Mouse (Mus musculus) midbrain, embryonic 14.5 days (tissue): ENCODE measurements at regions not wholly inside any gene's neighbourhood (a gene's known extent, or its start where the extent isn't known, plus 50 kb on each side); places are given as distances from the start of the nearest gene placed in this dataset.

Experiments used
- ATAC-seq: fragments of 200-750 bp; cut with Nextera tagmentation; 2 replicates; pipeline ENCODE4 v1.8.0; 2017; ENCODE audit warnings: moderate number of reproducible peaks, moderate library complexity; ENCODE audit not compliant: low FRiP score, low TSS enrichment
- DNase-seq: peaks from one replicate; pipeline ENCODE4 v3.0.0-alpha.2; 2015
- H3K27ac ChIP-seq: fragments of 300-500 bp; sonication (generic); replicated peaks from 2 replicates; pipeline ENCODE4 v1.5.1; 2014; ENCODE audit warnings: mild to moderate bottlenecking, low read depth, low read length, moderate library complexity
- H3K27me3 ChIP-seq: fragments of 300-500 bp; sonication (generic); 2 replicates; pipeline ENCODE4 v1.6.1; 2014; ENCODE audit warnings: low read length, control low read depth, mixed read lengths; ENCODE audit not compliant: control insufficient read depth, insufficient read depth
- H3K36me3 ChIP-seq: fragments of 300-500 bp; sonication (generic); 2 replicates; pipeline ENCODE4 v1.6.1; 2014; ENCODE audit warnings: low read length, control low read depth; ENCODE audit not compliant: control insufficient read depth, insufficient read depth
- H3K4me1 ChIP-seq: fragments of 300-500 bp; sonication (generic); 2 replicates; pipeline ENCODE4 v1.6.1; 2014; ENCODE audit warnings: mild to moderate bottlenecking, antibody characterized with exemption, low read length, control low read depth; ENCODE audit not compliant: control insufficient read depth, insufficient read depth
- H3K4me2 ChIP-seq: fragments of 300-500 bp; sonication (generic); 2 replicates; pipeline ENCODE4 v1.6.1; 2014; ENCODE audit warnings: mild to moderate bottlenecking, low read length, moderate library complexity
- H3K4me3 ChIP-seq: fragments of 300-500 bp; sonication (generic); replicated peaks from 2 replicates; pipeline ENCODE4 v1.5.1; 2014; ENCODE audit warnings: low read depth, low read length
- H3K9ac ChIP-seq: fragments of 300-500 bp; sonication (generic); replicated peaks from 2 replicates; pipeline ENCODE4 v1.6.1; 2014; ENCODE audit warnings: mild to moderate bottlenecking, low read length, moderate library complexity
- H3K9me3 ChIP-seq: fragments of 300-500 bp; sonication (generic); 2 replicates; pipeline ENCODE4 v1.6.1; 2016; ENCODE audit warnings: low read length, control low read depth, mixed read lengths; ENCODE audit not compliant: control insufficient read depth
- WGBS: fragments of 180-500 bp; shearing (Covaris S2); extraction: QIAGEN DNeasy Blood & Tissue Kit; methylation state at CpG from one replicate; pipeline ENCODE4 v1.1.7; 2014; 5-methylcytosine and 5-hydroxymethylcytosine counted together

DNA sequence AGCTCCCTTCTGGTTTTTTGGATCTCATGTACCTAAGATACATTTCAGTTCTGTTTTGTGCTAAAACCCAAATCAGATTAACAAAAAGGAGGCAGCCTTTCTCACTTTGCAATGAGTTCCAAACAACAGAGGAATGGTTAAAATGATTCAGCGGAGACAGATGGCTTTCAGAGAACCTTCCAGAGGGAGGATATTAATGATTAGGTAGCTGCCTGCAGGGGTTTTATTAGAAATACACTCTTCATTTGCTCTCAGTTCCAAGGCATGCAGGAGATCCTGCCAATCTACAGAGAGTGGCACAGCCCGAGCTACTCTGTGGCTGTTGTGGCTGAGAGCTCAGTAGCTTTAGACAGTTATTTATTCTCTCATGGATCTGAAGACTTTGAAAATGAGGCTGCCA lies 162.4 kb downstream of the Rsl24d1 start:
- Histone ChIP-seq H3K36me3 (no peaks in the 10 kb centered on the region), H3K4me1 (no peaks in the 10 kb centered on the region), H3K9ac (no peak overlapping the region), H3K27me3 (no peaks in the 10 kb centered on the region), H3K9me3 (no peaks in the 10 kb centered on the region), H3K4me2 (no peak overlapping the region), H3K27ac (no peak overlapping the region), H3K4me3 (no peak overlapping the region)
- WGBS, result 67% methylated on average over 2 of the region's 2 CpGs
- DNase-seq, result no peak
- no peak for ATAC-seq

- no peak overlapping the region for H3K4me3 ChIP-seq
- ATAC-seq, result no peak
- DNase-seq, result no peak
- no peaks in the 10 kb centered on the region for H3K9me3 ChIP-seq
- H3K4me1 ChIP-seq, result no peaks in the 10 kb centered on the region
- H3K36me3 ChIP-seq, result no peaks in the 10 kb centered on the region
- H3K4me2 ChIP-seq, result no peak overlapping the region
- no peak overlapping the region for H3K27ac ChIP-seq
- no peak overlapping the region for H3K9ac ChIP-seq
- WGBS, result 87% methylated on average over 6 of the region's 6 CpGs
- H3K27me3 ChIP-seq, result no peaks in the 10 kb centered on the region
Observed at GRCm38 (mm10) chr9:73295287-73295686, 182.1 kb downstream of the Rsl24d1 start.

- H3K4me1 ChIP-seq, result no peaks in the 10 kb centered on the region
- DNase-seq, result no peak
- no peak overlapping the region for H3K4me3 ChIP-seq
- 91% methylated on average over 5 of the region's 5 CpGs for WGBS
- no peak overlapping the region for H3K9ac ChIP-seq
- no peaks in the 10 kb centered on the region for H3K36me3 ChIP-seq
- H3K4me2 ChIP-seq, result no peak overlapping the region
- no peak for ATAC-seq
- no peak overlapping the region for H3K27ac ChIP-seq
- H3K9me3 ChIP-seq, result no peaks in the 10 kb centered on the region
- no peaks in the 10 kb centered on the region for H3K27me3 ChIP-seq
Observed at GRCm38 (mm10) chr9:73302156-73302918, 189.1 kb downstream of the Rsl24d1 start.

DNA sequence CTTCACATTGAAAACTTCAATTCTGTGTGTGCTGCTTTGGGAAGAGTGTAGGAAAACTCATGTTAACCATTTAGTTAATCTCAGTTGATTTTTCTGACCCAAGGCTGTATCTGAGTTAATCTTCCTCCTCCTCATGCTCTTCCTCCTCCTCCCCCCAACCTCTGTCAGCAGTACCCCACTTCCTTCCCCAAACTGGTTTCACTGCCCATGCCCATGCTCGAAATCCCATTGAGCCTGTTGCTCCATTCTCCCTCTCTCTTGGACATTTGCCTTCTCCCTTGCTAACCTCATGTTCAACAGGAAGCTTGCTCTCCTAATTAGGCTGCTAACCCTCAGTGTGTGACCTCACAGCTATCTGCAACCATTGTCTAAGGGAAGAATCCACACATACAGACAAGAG lies 203.8 kb downstream of the Rsl24d1 start:
- H3K4me1 ChIP-seq, result no peaks in the 10 kb centered on the region
- no peaks in the 10 kb centered on the region for H3K36me3 ChIP-seq
- WGBS, result 63% methylated on average over 1 of the region's 1 CpGs
- no peaks in the 10 kb centered on the region for H3K27me3 ChIP-seq
- no peak for ATAC-seq
- DNase-seq, result no peak
- no peak overlapping the region for H3K4me2 ChIP-seq
- H3K9ac ChIP-seq, result no peak overlapping the region
- H3K27ac ChIP-seq, result no peak overlapping the region
- no peak overlapping the region for H3K4me3 ChIP-seq
- H3K9me3 ChIP-seq, result no peaks in the 10 kb centered on the region

DNA sequence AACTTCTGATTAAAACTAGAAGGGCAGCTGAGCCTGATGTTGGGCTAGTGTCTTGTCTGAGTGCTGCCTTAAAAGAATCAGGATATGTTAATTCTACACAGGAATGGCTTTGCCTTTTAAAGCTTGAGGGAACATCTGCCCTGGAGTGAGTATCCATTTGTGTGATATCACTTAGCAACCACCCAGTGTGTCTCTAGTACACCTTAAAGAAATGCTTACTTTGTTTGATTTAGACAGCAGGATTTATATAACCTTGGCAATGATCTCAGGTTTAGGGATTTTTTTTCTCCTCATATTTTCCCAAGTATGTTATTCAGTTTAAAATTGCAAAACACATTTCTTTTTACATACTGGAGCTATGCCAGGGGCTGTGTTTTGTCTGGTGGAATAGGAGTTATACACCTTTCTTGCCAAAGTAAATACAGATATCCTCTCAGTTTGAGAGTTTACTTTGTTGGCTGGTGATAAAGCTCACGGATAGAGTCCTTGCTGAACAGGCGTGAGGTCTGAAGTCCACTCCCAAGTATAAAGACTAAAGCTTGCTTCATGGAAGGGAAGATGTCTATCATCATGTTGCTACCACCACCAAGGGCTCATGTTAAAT lies 206.6 kb downstream of the Rsl24d1 start:
- 89% methylated on average over 2 of the region's 2 CpGs for WGBS
- H3K4me3 ChIP-seq, result no peak overlapping the region
- H3K27ac ChIP-seq, result no peak overlapping the region
- no peak for ATAC-seq
- no peaks in the 10 kb centered on the region for H3K4me1 ChIP-seq
- no peak overlapping the region for H3K4me2 ChIP-seq
- no peaks in the 10 kb centered on the region for H3K27me3 ChIP-seq
- no peak overlapping the region for H3K9ac ChIP-seq
- no peaks in the 10 kb centered on the region for H3K36me3 ChIP-seq
- H3K9me3 ChIP-seq, result no peaks in the 10 kb centered on the region
- no peak for DNase-seq

GRCm38 (mm10) chr9:73331066-73331465 lies 217.8 kb downstream of the Rsl24d1 start:
- Histone ChIP-seq H3K4me2 (no peak overlapping the region), H3K9me3 (no peaks in the 10 kb centered on the region), H3K36me3 (no peaks in the 10 kb centered on the region), H3K9ac (no peak overlapping the region), H3K4me1 (no peaks in the 10 kb centered on the region), H3K27ac (no peak overlapping the region), H3K4me3 (no peak overlapping the region), H3K27me3 (no peaks in the 10 kb centered on the region)
- DNase-seq (no peak), ATAC-seq (no peak)

GRCm38 (mm10) chr9:73336039-73336438 lies 222.8 kb downstream of the Rsl24d1 start:
- Histone ChIP-seq H3K9ac (no peak overlapping the region), H3K27me3 (no peaks in the 10 kb centered on the region), H3K36me3 (no peaks in the 10 kb centered on the region), H3K27ac (no peak overlapping the region), H3K4me3 (no peak overlapping the region), H3K4me1 (no peaks in the 10 kb centered on the region), H3K9me3 (no peaks in the 10 kb centered on the region), H3K4me2 (no peak overlapping the region)
- WGBS, result 91% methylated on average over 5 of the region's 5 CpGs
- DNase-seq, result no peak
- no peak for ATAC-seq

- WGBS, result 81% methylated on average over 2 of the region's 2 CpGs
Observed at GRCm38 (mm10) chr9:73337045-73337740, 224.0 kb downstream of the Rsl24d1 start.

GRCm38 (mm10) chr9:73355876-73356275 lies 242.7 kb downstream of the Rsl24d1 start:
- 77% methylated on average over 5 of the region's 5 CpGs for WGBS
- Histone ChIP-seq H3K4me3 (no peak overlapping the region), H3K36me3 (no peaks in the 10 kb centered on the region), H3K4me1 (no peaks in the 10 kb centered on the region), H3K9ac (no peak overlapping the region), H3K27me3 (no peaks in the 10 kb centered on the region), H3K4me2 (no peak overlapping the region), H3K27ac (no peak overlapping the region), H3K9me3 (no peaks in the 10 kb centered on the region)
- ATAC-seq (no peak), DNase-seq (no peak)

More at GRCm38 (mm10) chr9:73337045-73337740, 224.0 kb downstream of the Rsl24d1 start:
- Histone ChIP-seq H3K9ac (no peak overlapping the region), H3K4me2 (no peak overlapping the region), H3K9me3 (peaks cover 10% of the 10 kb centered on the region), H3K36me3 (no peaks in the 10 kb centered on the region), H3K27ac (no peak overlapping the region), H3K27me3 (no peaks in the 10 kb centered on the region), H3K4me3 (no peak overlapping the region), H3K4me1 (no peaks in the 10 kb centered on the region)
- no peak for DNase-seq
- ATAC-seq, result no peak
